Mouse (Mus musculus): ENCODE measurements around the gene Acot10.

- no peak for TF ChIP-seq PAX5 (IDR thresholded peaks at IDR 0.05; ENCODE audit: low read length)
- TF ChIP-seq MAZ (IDR thresholded peaks at IDR 0.05; ENCODE audit: low read depth, low read length), result no peak
- no peak for TF ChIP-seq E2F4 (IDR thresholded peaks at IDR 0.05; ENCODE audit: insufficient replicate concordance, low read depth, low read length)
- TF ChIP-seq EP300 (IDR thresholded peaks at IDR 0.05; ENCODE audit: low read length), result no peak
- no peak for TF ChIP-seq CTCF (conservative IDR thresholded peaks at IDR 0.05 in 1 of 2, IDR thresholded peaks at IDR 0.05 in 1 of 2; ENCODE audit: low read depth in 2 of 2, low read length in 2 of 2)
- no peak for TF ChIP-seq MXI1 (IDR thresholded peaks at IDR 0.05; ENCODE audit: low read depth, low read length)
- no peak for TF ChIP-seq RAD21 (IDR thresholded peaks at IDR 0.05; ENCODE audit: low read depth, low read length)
- no peak for TF ChIP-seq ETS1 (conservative IDR thresholded peaks at IDR 0.05; ENCODE audit: low read depth, low read length)
- TF ChIP-seq POLR2A (IDR thresholded peaks at IDR 0.05; ENCODE audit: low read depth, low read length), result no peak
- no peak for TF ChIP-seq IRF4 (IDR thresholded peaks at IDR 0.05; ENCODE audit: low read depth, low read length)
- TF ChIP-seq USF1 (IDR thresholded peaks at IDR 0.05; ENCODE audit: low read depth, low read length), result no peak
Measured at GRCm38 (mm10) chr15:20684200-20684599, 17.6 kb upstream of the Acot10 start.

All from CH12.LX (cell line).